Mouse (Mus musculus) G1E (cell line): ENCODE measurements around the gene Ttc28. TPM values are rescaled to one million over a fixed set of nuclear protein-coding genes. Genes with fewer than 3 reads are reported as not detected.

Experiments used
- ATAC-seq: 2 replicates; pipeline ENCODE4 v1.8.0; 2016; ENCODE audit warnings: mild to moderate bottlenecking; ENCODE audit not compliant: insufficient number of reproducible peaks, poor library complexity, low FRiP score, severe bottlenecking; ENCODE audit errors: extremely low read depth
- DNase-seq: peaks from one replicate; pipeline ENCODE4 v3.0.0; 2012; ENCODE audit warnings: low spot score
- H3K27me3 ChIP-seq: 2 replicates; pipeline ENCODE4 v1.6.1; 2012; ENCODE audit warnings: mild to moderate bottlenecking, low read length, inconsistent platforms; ENCODE audit not compliant: insufficient read depth
- H3K36me3 ChIP-seq: replicated peaks from 2 replicates; pipeline ENCODE3; 2012; ENCODE audit warnings: mild to moderate bottlenecking, inconsistent platforms
- H3K4me1 ChIP-seq: 2 replicates; pipeline ENCODE4 v1.6.1; 2012; ENCODE audit warnings: low read depth, low read length, inconsistent platforms, mixed read lengths; ENCODE audit not compliant: insufficient read depth
- H3K4me3 ChIP-seq: 2 replicates; pipeline ENCODE4 v1.5.1; 2012; ENCODE audit warnings: low read depth, mild to moderate bottlenecking, inconsistent platforms, low read length, moderate library complexity, mixed read lengths
- H3K9me3 ChIP-seq: replicated peaks from 2 replicates; pipeline ENCODE4 v1.6.1; 2012; ENCODE audit warnings: inconsistent platforms
- CTCF ChIP-seq: IDR thresholded peaks from 2 replicates; pipeline ENCODE4 v1.5.1; 2012; ENCODE audit warnings: low read depth, low read length, inconsistent platforms, mixed read lengths
- GATA1 ChIP-seq: IDR thresholded peaks from 2 replicates; pipeline ENCODE4 v1.6.1; 2012; ENCODE audit warnings: borderline replicate concordance, low read length, inconsistent platforms, mixed read lengths
- GATA2 ChIP-seq: IDR thresholded peaks from 2 replicates; pipeline ENCODE4 v1.6.1; 2012; ENCODE audit warnings: low read depth, low read length, inconsistent platforms, borderline replicate concordance
- POLR2AphosphoS5 ChIP-seq: IDR thresholded peaks from 2 replicates; pipeline ENCODE4 v1.6.1; 2012; ENCODE audit warnings: low read depth, low read length, inconsistent platforms; ENCODE audit not compliant: insufficient replicate concordance
- TAL1 ChIP-seq: conservative IDR thresholded peaks from 2 replicates; pipeline ENCODE4 v1.6.1; 2012; ENCODE audit warnings: low read depth, low read length, inconsistent platforms, mixed read lengths
- polyA plus RNA-seq: library from polyadenylated mRNA; stranded (reverse); fragments of >175 nt; gene quantifications from 2 replicates; pipeline ENCODE4 v1.2.3, GENCODE M21; 2012
- total RNA-seq, 2 experiments: library from RNA; stranded (forward) in 1 of 2; stranded (reverse) in 1 of 2; fragments of 200-1000 nt in 1 of 2; fragments of >200 nt in 1 of 2; fragmentation: Nextera tagmentation in 1 of 2; gene quantifications; 2 replicates each; pipeline ENCODE4 v1.2.3; 2014 to 2017

Gene Ttc28
- total and polyA plus RNA-seq, 3 experiments = 0.28 to 2.0 (median 0.55) TPM

DNA sequence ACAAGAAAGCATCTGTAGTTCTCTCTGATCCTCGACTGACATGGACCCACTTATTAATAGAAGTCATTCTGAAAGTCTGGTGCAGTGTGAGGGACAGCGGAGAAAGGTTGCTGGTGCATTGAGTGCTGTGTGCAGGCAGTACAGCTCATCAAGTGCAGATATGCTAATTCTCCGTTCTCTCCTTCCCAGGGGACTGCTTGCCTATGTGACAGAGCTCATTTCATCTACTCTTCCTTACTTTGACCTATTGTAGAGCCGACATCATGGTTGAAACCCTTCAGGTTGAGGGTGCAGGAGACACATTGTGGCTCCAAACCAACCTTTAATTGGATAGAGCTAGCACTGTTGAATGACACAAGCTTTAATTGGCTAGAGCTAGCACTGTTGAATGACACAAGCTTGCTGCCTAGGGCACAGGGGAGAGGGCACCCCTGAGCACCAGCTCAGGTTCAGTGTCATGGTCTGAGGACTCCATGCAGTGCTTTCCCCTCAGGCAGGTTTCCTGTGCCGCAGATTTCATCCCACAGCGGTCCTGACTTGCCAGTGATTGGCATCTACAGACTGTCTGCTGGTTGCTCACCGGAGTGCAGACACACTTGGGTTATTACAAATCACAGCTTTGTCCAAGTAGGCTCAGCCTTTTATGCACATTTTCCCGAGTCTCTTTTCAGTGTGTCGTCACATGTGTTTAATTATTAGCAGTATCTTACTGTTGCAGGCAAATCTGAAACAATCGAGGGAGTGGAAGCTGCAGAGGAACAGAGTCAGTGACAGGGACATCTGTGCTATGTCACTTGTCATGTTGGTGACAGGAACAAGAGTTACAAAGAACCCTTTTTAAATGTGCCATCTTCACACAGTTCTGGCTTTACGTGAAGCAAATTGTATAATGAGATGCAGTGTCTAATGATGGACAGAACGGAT lies 69.1 kb downstream of the Ttc28 start:
- ATAC-seq (no peak), DNase-seq (no peak)
- Histone ChIP-seq H3K4me1 (no peaks in the 10 kb centered on the region), H3K9me3 (no peaks in the 10 kb centered on the region), H3K36me3 (no peaks in the 10 kb centered on the region), H3K27me3 (peaks cover 3% of the 10 kb centered on the region; the same call in 1 of the 2 replicates), H3K4me3 (no peak overlapping the region; the same call in 1 of the 2 replicates)
- no peak for TF ChIP-seq CTCF
- TF ChIP-seq GATA1 = no peak
- TF ChIP-seq GATA2 = no peak
- TF ChIP-seq TAL1 = no peak
- no peak for TF ChIP-seq POLR2AphosphoS5

DNA sequence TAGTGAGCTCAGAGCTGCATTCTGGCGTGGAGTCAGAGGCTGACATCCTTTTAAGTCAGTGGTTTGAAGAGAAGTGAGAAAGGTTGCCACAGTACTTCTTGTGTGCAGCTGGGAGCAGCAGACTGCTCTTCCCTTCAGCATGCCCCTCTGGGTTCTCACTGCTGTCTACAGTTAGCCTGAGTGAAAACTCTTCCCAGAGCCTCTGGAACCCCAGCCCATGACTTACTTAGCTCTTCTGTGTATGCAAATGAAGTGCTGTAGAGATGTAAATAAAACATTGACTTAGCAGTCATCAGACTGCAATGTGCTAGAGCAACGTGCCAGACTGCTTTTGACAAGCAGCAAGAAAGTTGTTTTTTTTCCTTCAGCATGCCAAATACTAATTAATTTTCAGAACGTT lies 70.2 kb downstream of the Ttc28 start:
- no peaks in the 10 kb centered on the region for H3K9me3 ChIP-seq
- peaks cover 3% of the 10 kb centered on the region; the same call in 1 of the 2 replicates for H3K27me3 ChIP-seq
- DNase-seq (no peak), ATAC-seq (no peak)
- no peaks in the 10 kb centered on the region for H3K4me1 ChIP-seq
- TF ChIP-seq CTCF (no peak), GATA2 (no peak), TAL1 (no peak), GATA1 (no peak), POLR2AphosphoS5 (no peak)
- H3K4me3 ChIP-seq = no peak overlapping the region
- no peaks in the 10 kb centered on the region for H3K36me3 ChIP-seq

DNA sequence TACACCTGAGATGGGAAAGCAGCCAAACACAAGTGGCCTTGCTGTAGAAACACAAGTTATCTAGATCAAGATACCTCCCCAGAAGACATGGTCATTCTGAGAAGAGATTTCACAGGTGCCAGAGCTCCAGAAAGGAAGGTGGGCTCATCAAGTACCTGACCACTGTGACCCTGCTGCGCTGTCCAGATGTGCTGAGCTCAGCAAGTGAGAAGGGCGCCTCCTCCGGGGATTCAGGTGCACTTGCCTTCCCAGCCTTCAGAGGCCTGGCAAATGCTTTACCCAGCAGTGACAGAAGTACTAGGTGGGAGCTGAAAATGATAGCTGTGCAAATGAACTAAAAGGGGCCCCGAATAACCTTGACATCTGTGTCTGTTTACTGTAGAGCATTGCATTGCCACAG lies 78.6 kb downstream of the Ttc28 start:
- Histone ChIP-seq H3K4me1 (no peaks in the 10 kb centered on the region), H3K27me3 (no peaks in the 10 kb centered on the region), H3K9me3 (no peaks in the 10 kb centered on the region), H3K4me3 (no peak overlapping the region), H3K36me3 (no peaks in the 10 kb centered on the region)
- ATAC-seq (no peak), DNase-seq (no peak)
- TF ChIP-seq POLR2AphosphoS5 (no peak), CTCF (no peak), GATA1 (no peak), GATA2 (no peak), TAL1 (no peak)

DNA sequence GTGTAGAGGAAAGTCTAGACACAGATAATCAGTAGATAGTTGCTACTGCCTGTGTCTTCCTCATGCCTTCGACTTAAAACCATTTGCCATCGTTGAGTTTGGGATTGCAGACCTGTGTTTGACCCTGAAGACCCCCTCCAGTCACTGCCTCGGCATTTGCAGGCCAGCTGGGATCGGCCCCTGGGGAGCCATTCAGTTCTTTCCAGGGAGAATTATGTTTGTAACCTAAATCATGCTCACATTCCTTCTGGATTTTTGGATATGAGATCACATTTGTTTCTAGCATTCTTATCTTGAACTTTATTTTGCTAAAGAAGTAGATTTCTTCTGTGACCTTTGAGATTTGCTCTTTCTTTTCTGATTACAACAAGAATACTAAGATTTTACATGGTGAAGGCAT lies 80.5 kb downstream of the Ttc28 start:
- no peak for TF ChIP-seq GATA1
- TF ChIP-seq POLR2AphosphoS5 = no peak
- no peak for TF ChIP-seq CTCF
- TF ChIP-seq GATA2 = no peak
- no peak for TF ChIP-seq TAL1
- ATAC-seq (no peak), DNase-seq (no peak)
- Histone ChIP-seq H3K4me3 (no peak overlapping the region), H3K4me1 (no peaks in the 10 kb centered on the region), H3K36me3 (no peaks in the 10 kb centered on the region), H3K27me3 (no peaks in the 10 kb centered on the region), H3K9me3 (no peaks in the 10 kb centered on the region)

DNA sequence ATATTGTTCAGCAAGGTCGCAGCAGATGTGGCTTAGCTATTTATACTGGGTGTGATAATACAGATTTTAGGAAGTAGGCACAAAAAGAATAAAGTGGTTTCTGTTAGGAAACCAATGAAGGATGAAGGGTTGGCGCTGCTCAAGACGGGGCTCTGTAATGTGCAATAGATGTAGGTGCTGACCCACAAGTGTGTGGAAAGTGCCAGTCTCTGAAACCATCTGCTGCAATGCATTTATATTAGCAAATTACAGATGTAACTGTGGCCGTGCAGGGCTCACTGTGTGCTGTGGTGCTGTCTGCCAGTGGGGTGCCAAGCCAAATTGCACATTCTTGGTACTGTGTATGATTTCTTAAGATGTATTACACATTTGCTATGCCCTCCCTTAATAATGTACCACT lies 81.3 kb downstream of the Ttc28 start:
- TF ChIP-seq TAL1 (no peak), GATA2 (no peak), POLR2AphosphoS5 (no peak), GATA1 (no peak), CTCF (no peak)
- Histone ChIP-seq H3K27me3 (no peaks in the 10 kb centered on the region), H3K4me3 (no peak overlapping the region), H3K36me3 (no peaks in the 10 kb centered on the region), H3K9me3 (no peaks in the 10 kb centered on the region), H3K4me1 (no peaks in the 10 kb centered on the region)
- ATAC-seq = no peak
- no peak for DNase-seq

DNA sequence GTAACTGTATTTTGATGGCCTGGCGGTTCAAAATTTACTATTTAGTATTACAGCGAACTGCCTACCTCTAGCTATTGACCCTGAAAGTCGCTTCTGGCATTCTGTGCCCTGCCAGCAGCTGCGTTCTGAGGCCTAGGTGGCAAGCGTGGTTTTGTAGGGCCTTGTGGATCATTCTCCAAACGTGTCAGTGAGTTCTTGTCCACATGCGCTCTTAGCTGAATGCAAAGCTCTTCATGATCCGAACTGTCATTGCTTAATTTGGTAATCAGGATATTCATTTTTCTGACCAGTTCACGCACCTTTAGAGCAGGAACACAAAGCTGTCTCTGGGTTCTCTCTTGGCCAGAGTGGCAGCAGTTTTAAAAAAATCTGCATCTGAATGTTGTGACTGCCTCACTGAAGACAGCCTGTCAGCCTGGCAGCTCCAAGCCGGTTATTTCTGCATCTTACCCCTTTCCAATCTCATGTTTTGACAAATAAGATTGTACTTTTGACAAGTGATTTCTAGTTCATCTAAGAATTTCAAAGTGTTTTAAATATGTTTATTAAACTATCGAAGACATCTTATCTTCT lies 88.0 kb downstream of the Ttc28 start:
- Histone ChIP-seq H3K4me3 (no peak overlapping the region), H3K4me1 (no peaks in the 10 kb centered on the region), H3K36me3 (no peaks in the 10 kb centered on the region), H3K9me3 (no peaks in the 10 kb centered on the region), H3K27me3 (peaks cover 2% of the 10 kb centered on the region; the same call in 1 of the 2 replicates)
- no peak for DNase-seq
- ATAC-seq = no peak
- TF ChIP-seq GATA2 (no peak), CTCF (no peak), POLR2AphosphoS5 (no peak)
